Mouse (Mus musculus) limb, embryonic 13.5 days (tissue): ENCODE results near the gene Bcl6b. TPM values are rescaled to one million over a fixed set of nuclear protein-coding genes. Genes with fewer than 3 reads are reported as not detected.

Experiments used
- ATAC-seq: fragments of 200-750 bp; cut with Nextera tagmentation; 2 replicates; pipeline ENCODE4 v1.8.0; 2017; ENCODE audit warnings: low read depth, moderate number of reproducible peaks, moderate TSS enrichment; ENCODE audit not compliant: low FRiP score
- H3K27ac ChIP-seq: fragments of 300-500 bp; sonication (generic); 2 replicates; pipeline ENCODE4 v1.5.1; 2015; ENCODE audit warnings: inconsistent platforms, mild to moderate bottlenecking, moderate library complexity
- H3K27me3 ChIP-seq: fragments of 300-500 bp; sonication (generic); 2 replicates; pipeline ENCODE4 v1.6.1; 2015; ENCODE audit warnings: mild to moderate bottlenecking, inconsistent platforms
- H3K36me3 ChIP-seq: fragments of 300-500 bp; sonication (generic); 2 replicates; pipeline ENCODE4 v1.6.1; 2015; ENCODE audit warnings: inconsistent platforms, mild to moderate bottlenecking, moderate library complexity
- H3K4me1 ChIP-seq: fragments of 300-500 bp; sonication (generic); 2 replicates; pipeline ENCODE4 v1.6.1; 2015; ENCODE audit warnings: inconsistent platforms
- H3K4me2 ChIP-seq: fragments of 300-500 bp; sonication (generic); replicated peaks from 2 replicates; pipeline ENCODE4 v1.6.1; 2015; ENCODE audit warnings: inconsistent platforms, mild to moderate bottlenecking, moderate library complexity
- H3K4me3 ChIP-seq: fragments of 300-500 bp; sonication (generic); 2 replicates; pipeline ENCODE4 v1.5.1; 2015; ENCODE audit warnings: moderate library complexity, mild to moderate bottlenecking, inconsistent platforms
- H3K9ac ChIP-seq: fragments of 300-500 bp; sonication (generic); 2 replicates; pipeline ENCODE4 v1.6.1; 2015; ENCODE audit warnings: mild to moderate bottlenecking, inconsistent platforms
- H3K9me3 ChIP-seq: fragments of 300-500 bp; sonication (generic); 2 replicates; pipeline ENCODE4 v1.6.1; 2016; ENCODE audit warnings: inconsistent platforms
- WGBS: fragments of 180-500 bp; shearing (Covaris S2); methylation state at CpG from one replicate; pipeline ENCODE4 v1.1.7; 2015; 5-methylcytosine and 5-hydroxymethylcytosine counted together
- polyA plus RNA-seq: library from polyadenylated mRNA; unstranded; fragments of >200 nt; fragmentation: Nextera tagmentation; extraction: Ambion mirVana; gene quantifications from 2 replicates; pipeline ENCODE4 v1.2.1, GENCODE M21; 2015

Gene Bcl6b
- polyA plus RNA-seq, 1 experiment from 2014 or later: 10.3 TPM

DNA sequence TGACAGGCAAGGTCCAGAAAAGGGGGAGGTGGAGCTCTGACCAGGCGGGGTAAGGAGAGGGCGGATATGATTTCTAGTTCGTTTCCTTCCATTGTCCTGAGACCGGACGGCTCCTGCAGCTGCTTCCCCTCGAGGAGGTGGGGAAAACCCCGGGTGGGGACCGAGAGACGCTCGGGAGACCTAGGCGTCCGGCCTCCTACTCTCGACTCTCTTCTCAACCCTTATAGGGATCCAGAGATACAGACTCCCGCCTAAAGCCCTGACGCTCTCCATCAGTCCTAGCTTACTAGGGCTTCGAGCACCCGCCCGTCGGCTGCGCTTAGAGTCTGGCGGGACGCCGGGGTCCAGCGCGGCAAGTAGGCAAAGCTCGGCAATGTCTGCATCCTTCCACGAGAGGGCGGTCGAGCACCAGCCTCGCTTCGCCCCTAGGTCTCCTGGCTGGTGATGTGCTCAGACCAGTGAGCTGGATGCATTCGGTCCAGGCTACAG, 685 bp upstream of the Bcl6b start:
- peak overlapping the region; percentile 35 for H3K4me3 ChIP-seq
- peak; percentile 19; the same call in 1 of the 2 replicates for ATAC-seq
- 2% methylated on average over 32 of the region's 32 CpGs for WGBS
- no peak overlapping the region for H3K27ac ChIP-seq
- H3K27me3 ChIP-seq: peaks cover 57% of the 10 kb centered on the region
- H3K36me3 ChIP-seq: peaks cover 10% of the 10 kb centered on the region
- no peaks in the 10 kb centered on the region for H3K9me3 ChIP-seq
- H3K9ac ChIP-seq: no peak overlapping the region
- H3K4me1 ChIP-seq: peaks cover 51% of the 10 kb centered on the region
- H3K4me2 ChIP-seq: peak overlapping the region; percentile 56

DNA sequence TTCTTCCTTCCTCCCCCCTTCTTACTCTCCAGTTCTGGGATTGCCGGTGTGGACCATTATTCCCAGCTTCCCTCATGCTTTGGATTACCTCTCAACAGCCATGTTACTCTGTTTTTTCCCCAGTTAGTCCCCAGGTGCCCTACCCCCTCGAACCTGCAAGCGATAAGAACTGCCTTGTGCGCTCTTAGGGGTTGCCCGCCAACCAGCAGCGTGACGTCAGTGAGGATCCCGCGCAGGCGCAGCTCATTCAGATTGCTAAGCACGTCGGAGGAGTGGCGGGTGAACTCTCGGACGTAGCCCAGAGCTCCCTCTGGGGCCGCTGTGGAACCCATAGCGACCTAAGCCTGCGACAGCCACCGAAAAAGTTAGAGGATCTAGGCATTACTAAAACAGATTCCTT, 770 bp downstream of the Bcl6b start:
- Histone ChIP-seq H3K36me3 (no peaks in the 10 kb centered on the region), H3K9me3 (no peaks in the 10 kb centered on the region), H3K4me3 (peak overlapping the region; percentile 35), H3K4me1 (peaks cover 44% of the 10 kb centered on the region), H3K27ac (no peak overlapping the region), H3K27me3 (peaks cover 72% of the 10 kb centered on the region), H3K9ac (peak overlapping the region; percentile 45; the same call in 1 of the 2 replicates), H3K4me2 (peak overlapping the region; percentile 56)
- under 1% methylated on average over 19 of the region's 19 CpGs for WGBS
- ATAC-seq: 0 out of 2 replicates have a peak, but pooled peaks have one; percentile 18

DNA sequence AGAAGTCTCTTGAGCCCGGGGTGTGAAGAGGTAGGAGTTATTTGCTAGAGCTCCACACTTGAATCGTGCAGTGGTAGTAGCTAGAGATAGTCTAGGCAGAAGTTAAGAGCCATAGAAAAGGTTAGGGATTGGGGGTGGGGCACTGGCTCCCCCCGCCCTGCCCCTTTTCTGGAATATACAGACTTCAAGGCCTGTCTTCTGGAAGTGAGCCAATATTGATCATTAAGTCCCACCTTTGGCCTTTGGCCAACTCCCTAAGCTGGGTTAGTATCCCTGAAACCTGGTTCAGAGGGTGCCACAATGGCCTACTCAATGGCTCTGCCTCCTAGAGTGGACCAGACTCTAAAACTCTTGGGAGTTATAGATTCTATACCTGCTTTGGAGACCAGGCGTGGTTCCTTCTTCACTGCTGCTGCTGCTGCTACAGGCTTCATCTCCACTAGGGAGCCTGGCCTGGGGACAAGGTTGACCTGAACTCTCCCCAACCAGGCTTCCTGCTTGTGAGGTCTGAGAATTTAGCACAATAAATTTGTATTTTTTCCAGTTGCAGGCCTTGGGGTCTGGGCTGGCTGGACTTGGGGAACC, 1.8 kb downstream of the Bcl6b start:
- no peaks in the 10 kb centered on the region for H3K9me3 ChIP-seq
- ATAC-seq: no peak
- H3K36me3 ChIP-seq: no peaks in the 10 kb centered on the region
- H3K4me1 ChIP-seq: peaks cover 35% of the 10 kb centered on the region
- WGBS: 84% methylated on average over 4 of the region's 4 CpGs
- H3K4me3 ChIP-seq: peak overlapping the region; percentile 35
- H3K27me3 ChIP-seq: peaks cover 76% of the 10 kb centered on the region
- H3K4me2 ChIP-seq: peak overlapping the region; percentile 56
- no peak overlapping the region for H3K9ac ChIP-seq
- H3K27ac ChIP-seq: no peak overlapping the region

DNA sequence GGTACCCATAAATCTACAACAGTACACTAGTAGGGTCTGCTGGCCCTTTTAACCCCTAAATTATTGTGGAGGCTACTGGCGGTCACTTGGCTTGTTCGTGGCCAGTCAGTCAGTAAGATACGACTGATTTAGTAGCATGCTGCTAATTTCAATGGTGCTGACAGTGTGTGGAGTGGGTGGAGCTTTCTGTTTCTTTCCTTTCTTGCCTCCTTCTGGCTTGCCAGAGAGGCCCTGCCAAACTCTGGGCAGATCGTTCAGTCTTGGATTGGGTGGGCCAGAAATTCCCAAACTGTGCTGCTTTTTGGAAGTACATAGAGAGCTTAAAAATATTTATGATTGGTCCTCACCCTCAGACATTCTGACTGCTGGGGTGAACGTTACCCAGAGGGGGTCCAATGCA, 2.5 kb downstream of the Bcl6b start:
- Histone ChIP-seq H3K27ac (no peak overlapping the region), H3K4me3 (peak overlapping the region; percentile 33), H3K36me3 (no peaks in the 10 kb centered on the region), H3K9ac (0 out of 2 replicates have a peak overlapping the region, but pooled peaks have one; percentile 43), H3K9me3 (no peaks in the 10 kb centered on the region), H3K4me2 (peak overlapping the region; percentile 56), H3K27me3 (peaks cover 81% of the 10 kb centered on the region), H3K4me1 (peaks cover 31% of the 10 kb centered on the region)
- 32% methylated on average over 5 of the region's 5 CpGs for WGBS
- ATAC-seq: no peak

DNA sequence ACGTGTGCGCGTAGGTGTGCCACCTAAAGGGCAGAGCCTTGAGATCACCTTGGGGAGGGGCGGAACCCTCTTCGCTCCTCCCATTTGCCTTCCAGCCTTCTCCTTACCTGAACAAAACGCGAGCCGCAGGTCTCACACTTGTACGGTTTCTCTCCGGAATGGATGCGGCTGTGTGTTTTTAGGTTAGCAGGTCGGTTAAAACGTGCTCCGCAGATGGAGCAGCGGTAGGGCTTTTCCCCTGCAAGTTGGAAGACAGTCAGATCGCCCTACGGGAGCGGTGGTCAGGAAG, 3.1 kb downstream of the Bcl6b start:
- Histone ChIP-seq H3K4me3 (peak overlapping the region; percentile 33), H3K36me3 (no peaks in the 10 kb centered on the region), H3K9me3 (no peaks in the 10 kb centered on the region), H3K27me3 (peaks cover 82% of the 10 kb centered on the region), H3K4me2 (peak overlapping the region; percentile 56), H3K9ac (peak overlapping the region; percentile 43; the same call in 1 of the 2 replicates), H3K27ac (no peak overlapping the region), H3K4me1 (peaks cover 35% of the 10 kb centered on the region)
- 5% methylated on average over 18 of the region's 18 CpGs for WGBS
- no peak for ATAC-seq

DNA sequence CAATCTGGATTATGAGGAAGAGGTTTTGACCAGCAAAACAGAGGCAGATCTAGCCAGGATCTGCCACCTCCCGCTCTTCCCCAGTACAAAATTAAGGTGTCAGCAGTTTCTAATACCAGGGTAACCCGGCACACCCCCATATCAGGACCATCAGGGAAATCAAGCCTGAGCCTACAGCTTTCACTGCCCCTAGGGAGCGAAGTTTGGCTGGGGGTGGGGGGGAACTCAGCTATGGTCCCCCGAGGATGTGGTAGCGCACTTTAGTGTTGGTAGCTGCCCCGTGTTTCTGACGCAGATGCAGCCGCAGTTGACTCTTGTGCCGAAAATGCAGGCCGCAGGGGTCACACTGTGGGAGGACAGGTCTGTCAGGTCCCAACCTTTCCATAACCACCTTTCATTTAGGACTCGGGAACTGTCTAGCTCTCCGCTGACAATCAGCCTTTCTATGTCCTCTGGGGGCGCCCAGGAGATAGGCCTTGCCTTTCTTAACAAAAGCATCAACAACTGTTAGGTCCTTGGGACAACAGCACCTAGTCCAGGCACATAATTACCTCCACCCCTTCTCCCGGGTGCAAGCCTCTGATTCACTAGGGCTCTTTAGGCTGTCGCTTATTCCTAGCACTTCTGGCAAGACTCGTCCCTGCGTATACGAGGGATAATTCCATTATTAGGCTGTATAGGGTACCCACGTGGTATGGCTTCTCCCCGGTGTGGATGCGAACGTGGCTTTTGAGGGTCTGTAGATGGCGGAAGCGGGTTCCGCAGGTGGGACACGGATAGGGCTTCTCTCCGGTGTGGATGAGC, 3.6 kb downstream of the Bcl6b start:
- no peak overlapping the region; the same call in 1 of the 2 replicates for H3K9ac ChIP-seq
- H3K36me3 ChIP-seq: no peaks in the 10 kb centered on the region
- 22% methylated on average over 27 of the region's 27 CpGs for WGBS
- peak overlapping the region; percentile 33 for H3K4me3 ChIP-seq
- ATAC-seq: no peak
- H3K27me3 ChIP-seq: peaks cover 81% of the 10 kb centered on the region
- H3K27ac ChIP-seq: no peak overlapping the region
- no peaks in the 10 kb centered on the region for H3K9me3 ChIP-seq
- peak overlapping the region; percentile 56 for H3K4me2 ChIP-seq
- H3K4me1 ChIP-seq: peaks cover 39% of the 10 kb centered on the region

DNA sequence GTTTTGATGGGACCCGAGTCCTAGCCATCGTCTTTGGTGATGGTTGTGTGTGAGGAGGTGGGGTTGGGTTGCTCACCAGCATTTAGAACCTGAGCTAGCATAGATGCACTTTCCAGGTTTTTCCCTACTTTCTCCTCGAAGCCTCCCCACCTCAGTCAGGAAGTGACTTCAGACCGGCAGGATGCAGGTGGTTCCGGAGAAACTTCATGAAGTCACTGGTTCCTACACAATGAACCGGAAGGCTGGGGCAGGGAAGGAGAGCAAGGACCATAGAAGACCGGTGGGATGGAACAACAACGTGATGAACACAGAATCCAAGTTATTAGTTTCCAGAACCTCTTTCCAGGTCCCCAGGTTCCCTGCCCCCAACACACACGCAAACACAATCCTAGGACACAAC, 5.9 kb downstream of the Bcl6b start:
- Histone ChIP-seq H3K4me2 (no peak overlapping the region), H3K9ac (no peak overlapping the region), H3K4me3 (no peak overlapping the region), H3K27me3 (peaks cover 59% of the 10 kb centered on the region), H3K27ac (no peak overlapping the region), H3K36me3 (no peaks in the 10 kb centered on the region), H3K4me1 (peaks cover 46% of the 10 kb centered on the region), H3K9me3 (no peaks in the 10 kb centered on the region)
- WGBS: 79% methylated on average over 9 of the region's 9 CpGs
- no peak for ATAC-seq

DNA sequence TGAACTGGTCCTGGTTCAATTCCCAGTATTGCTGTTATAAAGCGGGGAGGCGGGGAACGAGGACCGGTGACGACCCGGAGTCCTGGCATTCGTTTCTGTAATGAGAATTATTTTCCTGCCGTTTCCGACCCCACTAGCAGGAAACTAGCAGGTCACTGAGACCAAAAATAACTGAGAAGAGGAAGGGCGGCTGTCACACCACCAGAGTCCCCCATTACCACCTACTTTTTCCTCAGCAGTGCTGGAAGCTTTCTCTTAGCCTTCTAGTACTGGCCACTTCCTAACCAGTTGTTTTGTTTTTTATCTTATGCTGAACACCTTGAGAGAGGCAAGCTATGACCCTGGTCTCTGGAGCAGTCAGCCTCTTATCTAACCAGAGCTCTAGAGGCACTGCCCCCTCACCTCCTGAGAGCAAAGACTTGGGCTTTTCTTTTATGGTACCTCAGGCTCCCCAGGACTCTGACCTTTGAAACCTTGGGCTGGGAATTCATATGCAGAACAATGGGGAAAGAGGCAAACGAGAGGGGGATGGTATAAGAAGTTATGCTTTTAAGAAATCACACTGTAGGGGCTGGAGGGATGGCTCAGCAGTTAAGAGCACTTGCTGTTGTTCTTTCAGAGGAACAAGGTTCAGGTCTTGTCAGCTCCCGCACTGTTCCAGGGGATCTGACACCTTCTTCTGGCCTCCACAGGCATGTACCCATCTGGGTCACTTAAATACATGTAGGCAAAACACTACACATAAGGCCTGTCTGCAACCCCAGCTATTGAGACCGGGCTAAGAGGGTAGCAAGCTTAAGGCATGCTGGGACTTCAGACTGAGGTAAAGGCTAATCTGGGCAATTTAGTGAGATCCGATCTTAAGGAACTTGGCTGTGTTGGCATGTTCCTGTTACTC, 7.7 kb downstream of the Bcl6b start:
- no peaks in the 10 kb centered on the region for H3K36me3 ChIP-seq
- no peak for ATAC-seq
- peak overlapping the region; percentile 79 for H3K9ac ChIP-seq
- peaks cover 49% of the 10 kb centered on the region for H3K27me3 ChIP-seq
- WGBS: 11% methylated on average over 14 of the region's 14 CpGs
- H3K4me3 ChIP-seq: peak overlapping the region; percentile 56
- H3K4me1 ChIP-seq: peaks cover 40% of the 10 kb centered on the region
- peak overlapping the region; percentile 61 for H3K27ac ChIP-seq
- no peaks in the 10 kb centered on the region for H3K9me3 ChIP-seq
- peak overlapping the region; percentile 85 for H3K4me2 ChIP-seq

DNA sequence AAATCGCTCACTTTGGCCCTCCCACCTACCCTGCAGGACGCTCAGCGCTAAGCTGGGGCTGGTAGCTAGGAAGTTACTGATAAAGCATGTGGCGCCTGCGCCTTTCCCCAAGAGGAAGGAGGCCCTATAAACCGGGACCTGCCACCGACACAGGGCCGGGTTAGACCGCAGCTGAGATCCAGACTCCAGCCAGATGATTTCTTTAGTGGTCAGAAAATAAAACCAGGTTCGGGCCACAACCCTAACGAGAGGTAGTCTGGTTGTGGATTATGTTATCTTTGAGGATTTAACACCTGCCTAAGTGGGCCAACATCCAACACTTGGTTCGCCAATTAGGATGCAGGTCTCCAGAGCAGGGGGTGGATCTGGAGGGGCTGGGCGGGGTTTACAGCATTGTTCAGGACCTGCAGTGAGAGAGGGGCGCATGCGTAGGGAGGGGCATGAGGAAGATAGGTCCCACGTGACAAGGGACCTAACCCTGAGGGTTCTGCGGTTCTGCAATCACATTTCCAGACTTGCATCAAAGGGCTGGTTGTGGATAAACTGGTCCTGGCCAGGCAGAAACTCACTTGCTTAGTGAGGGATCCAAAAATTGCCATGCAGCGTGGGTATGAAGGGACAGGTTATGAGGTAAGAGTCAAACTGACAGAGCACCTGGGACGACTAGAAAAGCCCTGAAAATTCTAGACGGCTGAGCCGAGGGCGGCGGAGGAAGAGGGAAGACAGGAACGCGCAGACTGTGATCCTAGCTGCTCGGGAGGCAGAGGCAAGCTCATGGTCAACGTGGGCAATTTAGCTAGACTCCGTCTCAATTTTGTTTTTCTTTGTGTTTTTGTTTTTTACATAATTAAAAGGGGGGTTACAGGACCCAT, 8.6 kb downstream of the Bcl6b start, which contains the start of gene Slc16a13:
Gene Slc16a13 (minus strand): TSS at position 334 of the 872 bp plus-strand sequence.
- H3K36me3 ChIP-seq: no peaks in the 10 kb centered on the region
- H3K9me3 ChIP-seq: no peaks in the 10 kb centered on the region
- H3K9ac ChIP-seq: peak within 1 kb of the TSS; percentile 79
- H3K4me2 ChIP-seq: peak within 1 kb of the TSS; percentile 85
- WGBS: under 1% methylated on average over 28 of the region's 28 CpGs
- peak; percentile 95 for ATAC-seq
- peaks cover 31% of the 10 kb centered on the region for H3K4me1 ChIP-seq
- H3K4me3 ChIP-seq: peak within 1 kb of the TSS; percentile 56
- H3K27ac ChIP-seq: peak within 1 kb of the TSS; percentile 61
- peaks cover 49% of the 10 kb centered on the region for H3K27me3 ChIP-seq

DNA sequence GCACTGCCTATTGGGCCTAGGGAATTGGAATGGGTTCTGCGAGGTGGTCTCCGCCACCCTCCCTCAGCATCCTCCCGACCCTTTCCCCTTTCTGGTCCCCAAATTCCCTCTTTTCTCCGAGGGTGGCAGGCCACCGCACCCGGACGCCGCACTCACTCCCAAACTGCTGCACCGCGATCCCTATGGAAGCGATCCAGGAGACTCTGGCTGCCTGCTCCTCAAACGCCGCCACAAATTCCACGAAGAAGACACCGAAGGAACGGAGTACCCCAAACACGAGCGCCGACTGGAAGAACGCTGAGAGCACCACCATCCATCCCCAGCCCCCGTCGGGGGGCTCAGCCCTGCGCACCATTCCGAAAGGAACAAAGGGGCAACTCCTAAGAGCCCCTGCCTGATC, 9.3 kb downstream of the Bcl6b start:
- H3K9ac ChIP-seq: peak overlapping the region; percentile 79
- peak overlapping the region; percentile 56 for H3K4me3 ChIP-seq
- no peak for ATAC-seq
- H3K27me3 ChIP-seq: peaks cover 49% of the 10 kb centered on the region
- WGBS: under 1% methylated on average over 24 of the region's 24 CpGs
- peak overlapping the region; percentile 85 for H3K4me2 ChIP-seq
- no peaks in the 10 kb centered on the region for H3K36me3 ChIP-seq
- peaks cover 36% of the 10 kb centered on the region for H3K4me1 ChIP-seq
- H3K9me3 ChIP-seq: no peaks in the 10 kb centered on the region
- peak overlapping the region; percentile 52 for H3K27ac ChIP-seq

DNA sequence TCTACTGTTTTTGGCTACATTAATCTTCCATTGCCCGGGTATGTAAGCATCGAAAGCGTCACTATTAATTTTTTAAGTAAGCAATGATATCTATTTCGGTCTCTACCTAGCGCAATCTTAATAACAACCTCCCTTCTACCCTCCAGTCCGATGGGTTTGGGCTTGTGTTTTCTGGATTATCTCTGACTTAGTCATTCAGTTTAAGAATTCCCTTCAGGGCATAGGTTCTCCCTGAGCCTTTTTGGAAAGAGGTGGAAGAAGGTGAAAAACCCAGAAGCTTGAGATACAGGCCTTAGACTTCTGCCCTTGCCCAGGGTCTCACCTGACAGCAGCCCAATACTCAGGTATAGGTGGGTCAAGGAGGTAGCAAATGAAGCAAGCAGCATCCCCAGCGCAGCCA, 9.7 kb downstream of the Bcl6b start:
- no peaks in the 10 kb centered on the region for H3K36me3 ChIP-seq
- H3K4me3 ChIP-seq: peak overlapping the region; percentile 56
- H3K9me3 ChIP-seq: no peaks in the 10 kb centered on the region
- WGBS: 57% methylated on average over 7 of the region's 7 CpGs
- peak overlapping the region; percentile 85 for H3K4me2 ChIP-seq
- no peak for ATAC-seq
- peaks cover 49% of the 10 kb centered on the region for H3K27me3 ChIP-seq
- H3K9ac ChIP-seq: peak overlapping the region; percentile 79
- peak overlapping the region; percentile 52; the same call in 1 of the 2 replicates for H3K27ac ChIP-seq
- peaks cover 40% of the 10 kb centered on the region for H3K4me1 ChIP-seq
